Comparison of ENCODE assay signal across 8 mouse cellular contexts in genomic region chr1:41274573-41275270, GRCm38 (mm10).
DNase-seq lines count a peak whose midpoint lies in the region; ATAC-seq and TF ChIP-seq lines count a peak whose summit lies in the region.

No protein-coding gene starts in this region.

- no peak for TF ChIP-seq POLR2A in lung, adult 2 months (IDR thresholded peaks at IDR 0.05; ENCODE audit: borderline replicate concordance, extremely low read depth, low read depth, low read length)

- TF ChIP-seq CTCF in lung, adult 2 months (IDR thresholded peaks at IDR 0.05; ENCODE audit: insufficient read depth, low read length) = no peak
- TF ChIP-seq CTCF in kidney, postnatal 0 days (IDR thresholded peaks at IDR 0.05; ENCODE audit: low read depth) = peak; percentile 69

- DNase-seq in cerebellum, postnatal 10 days = peak; percentile 25 to 55
- DNase-seq in lung, adult 2 months = no peak
- DNase-seq in kidney, postnatal 0 days (ENCODE audit: low spot score) = peak; percentile 29
- DNase-seq in urinary bladder, postnatal 25 days (ENCODE audit: low spot score) = no peak
- no peak for DNase-seq in cerebellum, adult 11-12 months

- H3K9me3 ChIP-seq in lung, embryonic 16.5 days (ENCODE audit: control insufficient read depth, low read length) = no peaks in the 10 kb centered on the region
- H3K9me3 ChIP-seq in kidney, postnatal 0 days (replicated peaks; ENCODE audit: low read length) = no peaks in the 10 kb centered on the region
- 0 out of 2 replicates have a peak, but pooled peaks cover under 1% of the 10 kb centered on the region for H3K9me3 ChIP-seq in neural tube, embryonic 12.5 days

- 11% methylated on average over 10 of the region's 10 CpGs for WGBS in lung, embryonic 16.5 days
- 14% methylated on average over 10 of the region's 10 CpGs for whole genome bisulfite sequencing in lung, adult 2 months
- 8% methylated on average over 10 of the region's 10 CpGs for WGBS in kidney, postnatal 0 days
- WGBS in neural tube, embryonic 12.5 days = 7% methylated on average over 10 of the region's 10 CpGs

- no peaks in the 10 kb centered on the region for H3K27me3 ChIP-seq in lung, embryonic 16.5 days (ENCODE audit: control insufficient read depth, insufficient read depth, low read depth, low read length)
- H3K27me3 ChIP-seq in kidney, postnatal 0 days (ENCODE audit: insufficient read depth, low read length) = no peaks in the 10 kb centered on the region
- H3K27me3 ChIP-seq in neural tube, embryonic 12.5 days (replicated peaks) = no peaks in the 10 kb centered on the region

- no peak overlapping the region for H3K27ac ChIP-seq in lung, embryonic 16.5 days (ENCODE audit: low read length)
- H3K27ac ChIP-seq in kidney, postnatal 0 days = no peak overlapping the region
- H3K27ac ChIP-seq in neural tube, embryonic 12.5 days = no peak overlapping the region; the same call in 1 of the 2 replicates

- H3K4me2 ChIP-seq in lung, embryonic 16.5 days (ENCODE audit: low read depth, low read length) = peak overlapping the region; percentile 48
- peak overlapping the region; percentile 35 for H3K4me2 ChIP-seq in kidney, postnatal 0 days (ENCODE audit: low read length)
- peak overlapping the region; percentile 53 for H3K4me2 ChIP-seq in neural tube, embryonic 12.5 days (replicated peaks)

- H3K4me3 ChIP-seq in lung, embryonic 16.5 days (ENCODE audit: low read length) = peak overlapping the region; percentile 16
- no peak overlapping the region for H3K4me3 ChIP-seq in lung, adult 2 months (replicated peaks; ENCODE audit: extremely low read depth, low read depth, low read length)
- H3K4me3 ChIP-seq in kidney, postnatal 0 days (replicated peaks; ENCODE audit: low read depth, low read length) = no peak overlapping the region
- H3K4me3 ChIP-seq in neural tube, embryonic 12.5 days = no peak overlapping the region

- ATAC-seq in cerebellum, adult (ENCODE audit: insufficient number of reproducible peaks, low FRiP score, low TSS enrichment) = no peak
- ATAC-seq in lung, embryonic 16.5 days (ENCODE audit: low read depth) = peak; percentile 28; the same call in 1 of the 2 replicates
- no peak for ATAC-seq in kidney, postnatal 0 days (replicated peaks; ENCODE audit: low FRiP score, low read depth)
- ATAC-seq in neural tube, embryonic 12.5 days (ENCODE audit: low FRiP score, low read depth) = no peak

- H3K4me1 ChIP-seq in lung, embryonic 16.5 days (replicated peaks; ENCODE audit: control insufficient read depth, insufficient read depth, low read length) = peaks cover 4% of the 10 kb centered on the region
- H3K4me1 ChIP-seq in lung, adult 2 months (ENCODE audit: control insufficient read depth, insufficient read depth, low read length) = no peaks in the 10 kb centered on the region
- no peaks in the 10 kb centered on the region for H3K4me1 ChIP-seq in kidney, postnatal 0 days (replicated peaks; ENCODE audit: insufficient read depth, low read length)
- peaks cover 29% of the 10 kb centered on the region for H3K4me1 ChIP-seq in neural tube, embryonic 12.5 days

- H3K9ac ChIP-seq in lung, embryonic 16.5 days (ENCODE audit: low read length) = no peak overlapping the region
- H3K9ac ChIP-seq in kidney, postnatal 0 days (ENCODE audit: low read depth, low read length) = no peak overlapping the region
- no peak overlapping the region for H3K9ac ChIP-seq in neural tube, embryonic 12.5 days

- H3K36me3 ChIP-seq in lung, embryonic 16.5 days (ENCODE audit: control insufficient read depth, insufficient read depth, low read length) = no peaks in the 10 kb centered on the region
- H3K36me3 ChIP-seq in kidney, postnatal 0 days (ENCODE audit: insufficient read depth, low read length) = no peaks in the 10 kb centered on the region
- no peaks in the 10 kb centered on the region for H3K36me3 ChIP-seq in neural tube, embryonic 12.5 days

Comparison
In these comparisons a context has a peak if more than half of its experiments do, and no peak if none do; other contexts are left out.
1. DNase-seq: peak in cerebellum, postnatal 10 days (2 of 2) and kidney, postnatal 0 days (single experiment); none in lung, adult 2 months (single experiment), urinary bladder, postnatal 25 days (single experiment) and cerebellum, adult 11-12 months (single experiment).
2. Peak in every context shown above with its lines, with median percentiles within 50 percentile points of each other: H3K4me2 ChIP-seq.